Mouse (Mus musculus) heart, postnatal 0 days (tissue): Measurements from ENCODE around the gene Cdca4.

Experiments used
- CTCF ChIP-seq: IDR thresholded peaks from 2 replicates; pipeline ENCODE4 v1.5.1; 2016; ENCODE audit warnings: antibody characterized with exemption, control low read depth, low read depth
- EP300 ChIP-seq: IDR thresholded peaks from 2 replicates; pipeline ENCODE4 v1.6.1; 2016; ENCODE audit warnings: antibody characterized with exemption, low read depth

GRCm38 (mm10) chr12:112799237-112799970, 29.8 kb downstream of the Cdca4 start:
- TF ChIP-seq CTCF (no peak), EP300 (no peak)
